In genomic region chr17:7262620-7263019, GRCm38 (mm10) we compare ENCODE assay signal across 11 mouse cellular contexts.
"Had no signal": no experiment of that assay in that cellular context is flagged by ENCODE, and none has a peak within 500 bp of the region (broad histone marks: within the 10 kb centered on the region; RNA-seq: fewer than 3 reads in every experiment).

No protein-coding gene starts in this region.

- H3K27ac ChIP-seq: left cerebral cortex, adult 2 months; liver, embryonic 13.5 days had no signal

- H3K4me2 ChIP-seq: liver, embryonic 13.5 days; midbrain, embryonic 11.5 days had no signal

- H3K9ac ChIP-seq: liver, embryonic 13.5 days had no signal

- H3K4me3 ChIP-seq: left cerebral cortex, adult 2 months; liver, embryonic 13.5 days had no signal

- H3K36me3 ChIP-seq: liver, embryonic 13.5 days had no signal

- H3K27me3 ChIP-seq: liver, embryonic 13.5 days had no signal

- H3K9me3 ChIP-seq: liver, embryonic 13.5 days had no signal

- DNase-seq: kidney, adult 18-20 months; layer of hippocampus, postnatal 36 days; liver, embryonic 13.5 days; lung, adult 2 months; lung, postnatal 14 days; lung, postnatal 4 days; midbrain, embryonic 14.5 days; thymus, adult 18-20 months; thymus, postnatal 36 days had no signal
